Mouse (Mus musculus) small intestine, adult 2 months (tissue): ENCODE data around the gene Aco2.

ENCODE experiments used
- CTCF ChIP-seq: fragments of 200-500 bp; IDR thresholded peaks from 2 replicates; pipeline ENCODE4 v1.5.1; 2012; ENCODE audit warnings: low read depth, mild to moderate bottlenecking, control low read depth, inconsistent platforms, low read length, moderate library complexity, mixed read lengths; ENCODE audit not compliant: insufficient replicate concordance, insufficient read length; ENCODE audit errors: extremely low read depth
- POLR2A ChIP-seq: fragments of 200-500 bp; IDR thresholded peaks from 2 replicates; pipeline ENCODE4 v1.6.1; 2012; ENCODE audit warnings: low read depth, mild to moderate bottlenecking, control low read depth, inconsistent platforms, low read length, moderate library complexity

GRCm38 (mm10) chr15:81928277-81928676, 56.2 kb downstream of the Aco2 start:
- no peak for TF ChIP-seq CTCF
- no peak for TF ChIP-seq POLR2A
